Mouse (Mus musculus): ENCODE data around the gene Furin.

Furin gene

GRCm38 (mm10) chr7:80371041-80371751, 34.0 kb downstream of the Furin start, which contains the start of gene Man2a2:
Man2a2 (minus strand) TSS chr7:80371375.
- peak; percentile 71 to 84 for DNase-seq

GRCm38 (mm10) chr7:80370649-80371040, 34.6 kb downstream of the Furin start:
- peak; percentile 89 to 91 for DNase-seq

- DNase-seq = no peak
Observed at GRCm38 (mm10) chr7:80369967-80370431, 35.2 kb downstream of the Furin start.

- no peak for DNase-seq
Observed at GRCm38 (mm10) chr7:80369461-80369860, 35.8 kb downstream of the Furin start.

- no peak for DNase-seq
Observed at GRCm38 (mm10) chr7:80368635-80369421, 36.4 kb downstream of the Furin start.

- DNase-seq = peak in 1 of 2 experiments; percentile 45
Observed at GRCm38 (mm10) chr7:80368009-80368408, 37.2 kb downstream of the Furin start.

GRCm38 (mm10) chr7:80367232-80367631, 38.0 kb downstream of the Furin start:
- no peak for DNase-seq

GRCm38 (mm10) chr7:80365759-80366158, 39.5 kb downstream of the Furin start:
- DNase-seq = peak; percentile 62 to 66

GRCm38 (mm10) chr7:80360435-80360834, 44.8 kb downstream of the Furin start:
- no peak for DNase-seq

- DNase-seq = peak in 1 of 2 experiments; percentile 27
Observed at GRCm38 (mm10) chr7:80358039-80358438, 47.2 kb downstream of the Furin start.

- DNase-seq = no peak
Observed at GRCm38 (mm10) chr7:80357156-80357555, 48.1 kb downstream of the Furin start.

GRCm38 (mm10) chr7:80356351-80356750, 48.9 kb downstream of the Furin start:
- DNase-seq = peak in 1 of 2 experiments; percentile 29

GRCm38 (mm10) chr7:80352920-80353319, 52.3 kb downstream of the Furin start:
- peak in 1 of 2 experiments; percentile 25 for DNase-seq

- DNase-seq = no peak
Observed at GRCm38 (mm10) chr7:80350808-80351207, 54.4 kb downstream of the Furin start.

- DNase-seq = peak in 1 of 2 experiments; percentile 31
Observed at GRCm38 (mm10) chr7:80347670-80348586, 57.3 kb downstream of the Furin start.

GRCm38 (mm10) chr7:80346830-80347229, 58.4 kb downstream of the Furin start:
- DNase-seq = peak in 1 of 2 experiments; percentile 35

GRCm38 (mm10) chr7:80346173-80346572, 59.1 kb downstream of the Furin start:
- DNase-seq = peak in 1 of 2 experiments; percentile 26

- peak in 1 of 2 experiments; percentile 35 for DNase-seq
Observed at GRCm38 (mm10) chr7:80343270-80344018, 61.8 kb downstream of the Furin start.

GRCm38 (mm10) chr7:80342858-80343257, 62.4 kb downstream of the Furin start, which contains the start of gene Hddc3:
Hddc3 (plus strand) TSS chr7:80343104.
- DNase-seq = peak; percentile 96 to 98

GRCm38 (mm10) chr7:80341793-80342192, 63.4 kb downstream of the Furin start:
- peak in 1 of 2 experiments; percentile 32 for DNase-seq

GRCm38 (mm10) chr7:80340793-80341192, 64.4 kb downstream of the Furin start, which contains the start of gene Unc45a:
Unc45a (minus strand) TSS chr7:80341005.
- DNase-seq = peak; percentile 79 to 85
